Mouse (Mus musculus) regulatory T cell (primary cell): ENCODE results near the gene Agpat4.

Experiments
- in situ Hi-C: fragments of 300-600 bp; cut with MboI, MseI; formaldehyde crosslinking; loops from one replicate; pipeline ENCODE4 v1.15.1; 2025; ENCODE audit warnings: high pct_unique_total_duplicates

Agpat4 gene

GRCm38 (mm10) chr17:12225227-12225626, 106.7 kb downstream of the Agpat4 start:
- in situ Hi-C loops, result loop anchor here (5.0 kb wide), 1 partner anchor 137 kb away; no protein-coding TSS in a partner anchor

- in situ Hi-C loops, result loop anchor here (5.0 kb wide), 1 partner anchor 136 kb away; no protein-coding TSS in a partner anchor
These were observed 108.0 kb downstream of the Agpat4 start for GRCm38 (mm10) chr17:12226551-12226950.

- in situ Hi-C loops, result loop anchor here (5.0 kb wide), 1 partner anchor 134 kb away; no protein-coding TSS in a partner anchor
These were observed 109.5 kb downstream of the Agpat4 start for GRCm38 (mm10) chr17:12228001-12228400.

- in situ Hi-C loops, result loop anchor here (5.0 kb wide), 1 partner anchor 134 kb away; no protein-coding TSS in a partner anchor
These were observed 110.0 kb downstream of the Agpat4 start for GRCm38 (mm10) chr17:12228471-12228870.

GRCm38 (mm10) chr17:12229756-12230155, 111.3 kb downstream of the Agpat4 start:
- in situ Hi-C loops, result loop anchor here (5.0 kb wide), 1 partner anchor 133 kb away; no protein-coding TSS in a partner anchor

GRCm38 (mm10) chr17:12230167-12230566, 111.7 kb downstream of the Agpat4 start:
- in situ Hi-C loops, result no loop called here

GRCm38 (mm10) chr17:12231087-12231486, 112.6 kb downstream of the Agpat4 start:
- in situ Hi-C loops, result no loop called here

- in situ Hi-C loops, result no loop called here
These were observed 114.2 kb downstream of the Agpat4 start for GRCm38 (mm10) chr17:12232724-12233123.

- in situ Hi-C loops, result no loop called here
These were observed 122.2 kb downstream of the Agpat4 start for GRCm38 (mm10) chr17:12240701-12241100.

GRCm38 (mm10) chr17:12249783-12250504, 131.4 kb downstream of the Agpat4 start:
- in situ Hi-C loops, result loop anchor here (10.0 kb wide), 1 partner anchor 425 kb away; the partner anchor contains the start of gene Slc22a1

- in situ Hi-C loops, result loop anchor here (10.0 kb wide), 1 partner anchor 424 kb away; the partner anchor contains the start of gene Slc22a1
These were observed 132.1 kb downstream of the Agpat4 start for GRCm38 (mm10) chr17:12250581-12250980.

- in situ Hi-C loops, result loop anchor here (10.0 kb wide), 1 partner anchor 419 kb away; the partner anchor contains the start of gene Slc22a1
These were observed 137.6 kb downstream of the Agpat4 start for GRCm38 (mm10) chr17:12256142-12256541.

GRCm38 (mm10) chr17:12258517-12258916, 140.0 kb downstream of the Agpat4 start:
- in situ Hi-C loops, result loop anchor here (10.0 kb wide), 1 partner anchor 416 kb away; the partner anchor contains the start of gene Slc22a1

GRCm38 (mm10) chr17:12259957-12260356, 141.5 kb downstream of the Agpat4 start:
- in situ Hi-C loops, result loop anchor here (10.0 kb wide), 1 partner anchor 415 kb away; the partner anchor contains the start of gene Slc22a1

- in situ Hi-C loops, result no loop called here
These were observed 142.9 kb downstream of the Agpat4 start for GRCm38 (mm10) chr17:12261376-12261775.

- in situ Hi-C loops, result no loop called here
These were observed 143.4 kb downstream of the Agpat4 start for GRCm38 (mm10) chr17:12261887-12262286.

GRCm38 (mm10) chr17:12262851-12263250, 144.3 kb downstream of the Agpat4 start:
- in situ Hi-C loops, result no loop called here

GRCm38 (mm10) chr17:12263787-12264186, 145.3 kb downstream of the Agpat4 start:
- in situ Hi-C loops, result no loop called here

GRCm38 (mm10) chr17:12264293-12264692, 145.8 kb downstream of the Agpat4 start:
- in situ Hi-C loops, result no loop called here

- in situ Hi-C loops, result no loop called here
These were observed 147.7 kb downstream of the Agpat4 start for GRCm38 (mm10) chr17:12265969-12266925.

- in situ Hi-C loops, result no loop called here
These were observed 149.6 kb downstream of the Agpat4 start for GRCm38 (mm10) chr17:12268091-12268490.

GRCm38 (mm10) chr17:12268538-12268937, 150.0 kb downstream of the Agpat4 start:
- in situ Hi-C loops, result no loop called here
